Mouse (Mus musculus) liver, postnatal 0 days (tissue): ENCODE data around the gene Mrps10.

Source experiments
- CTCF ChIP-seq: sonication (generic); IDR thresholded peaks from 2 replicates; pipeline ENCODE4 v1.5.1; 2016; ENCODE audit warnings: antibody characterized with exemption, low read depth
- EP300 ChIP-seq: IDR thresholded peaks from 2 replicates; pipeline ENCODE4 v1.6.1; 2016; ENCODE audit warnings: antibody characterized with exemption, low read depth, mild to moderate bottlenecking

- TF ChIP-seq CTCF (no peak), EP300 (no peak)
These were observed 378 bp downstream of the Mrps10 start for GRCm38 (mm10) chr17:47369087-47369443.
